Mouse (Mus musculus) forebrain, embryonic 16.5 days (tissue): ENCODE results near the gene Gpr3. TPM values are rescaled to one million over a fixed set of nuclear protein-coding genes. Genes with fewer than 3 reads are reported as not detected.

ENCODE experiments used
- ATAC-seq: fragments of 200-750 bp; cut with Nextera tagmentation; 2 replicates; pipeline ENCODE4 v1.8.0; 2017; ENCODE audit warnings: mild to moderate bottlenecking, moderate library complexity
- H3K27ac ChIP-seq: fragments of 300-500 bp; sonication (generic); 2 replicates; pipeline ENCODE4 v1.5.1; 2014; ENCODE audit warnings: low read length, control low read depth
- H3K27me3 ChIP-seq: fragments of 300-500 bp; sonication (generic); replicated peaks from 2 replicates; pipeline ENCODE4 v1.6.1; 2014; ENCODE audit warnings: low read length; ENCODE audit not compliant: control insufficient read depth, insufficient read depth
- H3K36me3 ChIP-seq: fragments of 300-500 bp; sonication (generic); 2 replicates; pipeline ENCODE4 v1.6.1; 2014; ENCODE audit not compliant: control insufficient read depth, insufficient read depth
- H3K4me1 ChIP-seq: fragments of 300-500 bp; sonication (generic); replicated peaks from 2 replicates; pipeline ENCODE4 v1.6.1; 2014; ENCODE audit warnings: low read length; ENCODE audit not compliant: control insufficient read depth, insufficient read depth
- H3K4me2 ChIP-seq: fragments of 300-500 bp; sonication (generic); 2 replicates; pipeline ENCODE4 v1.6.1; 2014; ENCODE audit warnings: mild to moderate bottlenecking, low read length, control low read depth
- H3K4me3 ChIP-seq: fragments of 300-500 bp; sonication (generic); replicated peaks from 2 replicates; pipeline ENCODE4 v1.5.1; 2014; ENCODE audit warnings: mild to moderate bottlenecking, low read length, control low read depth
- H3K9ac ChIP-seq: fragments of 300-500 bp; sonication (generic); replicated peaks from 2 replicates; pipeline ENCODE4 v1.6.1; 2014; ENCODE audit warnings: low read depth, low read length, control low read depth
- H3K9me3 ChIP-seq: fragments of 300-500 bp; sonication (generic); 2 replicates; pipeline ENCODE4 v1.6.1; 2016; ENCODE audit warnings: low read length; ENCODE audit not compliant: control insufficient read depth
- WGBS: fragments of 180-500 bp; shearing (Covaris S2); extraction: QIAGEN DNeasy Blood & Tissue Kit; methylation state at CpG from one replicate; pipeline ENCODE4 v1.1.7; 2014; 5-methylcytosine and 5-hydroxymethylcytosine counted together
- polyA plus RNA-seq: library from polyadenylated mRNA; unstranded; fragments of >200 nt; fragmentation: Nextera tagmentation; extraction: Ambion mirVana; gene quantifications from 2 replicates; pipeline ENCODE4 v1.2.1, GENCODE M21; 2015

The Gpr3 gene
- polyA plus RNA-seq, 1 experiment from 2014 or later = 1.4 TPM

- H3K36me3 ChIP-seq = no peaks in the 10 kb centered on the region
- peaks cover 13% of the 10 kb centered on the region for H3K4me1 ChIP-seq
- no peak for ATAC-seq
- peaks cover 29% of the 10 kb centered on the region for H3K27me3 ChIP-seq
- H3K9me3 ChIP-seq = no peaks in the 10 kb centered on the region
- no peak overlapping the region for H3K27ac ChIP-seq
- no peak overlapping the region for H3K4me3 ChIP-seq
- H3K4me2 ChIP-seq = no peak overlapping the region
- WGBS = 71% methylated on average over 4 of the region's 4 CpGs
- H3K9ac ChIP-seq = no peak overlapping the region
These were observed 25.6 kb upstream of the Gpr3 start for GRCm38 (mm10) chr4:133237911-133238310.

- Histone ChIP-seq H3K27ac (no peak overlapping the region), H3K9me3 (no peaks in the 10 kb centered on the region), H3K4me1 (no peaks in the 10 kb centered on the region; the same call in 1 of the 2 replicates), H3K9ac (no peak overlapping the region), H3K4me2 (no peak overlapping the region), H3K36me3 (no peaks in the 10 kb centered on the region), H3K4me3 (no peak overlapping the region), H3K27me3 (peaks cover 7% of the 10 kb centered on the region)
- ATAC-seq = no peak
- 79% methylated on average over 5 of the region's 5 CpGs for WGBS
These were observed 23.1 kb upstream of the Gpr3 start for GRCm38 (mm10) chr4:133235415-133235814.

GRCm38 (mm10) chr4:133234771-133235170, 22.4 kb upstream of the Gpr3 start:
- no peak for ATAC-seq
- H3K9me3 ChIP-seq = no peaks in the 10 kb centered on the region
- H3K4me3 ChIP-seq = no peak overlapping the region
- no peak overlapping the region for H3K4me2 ChIP-seq
- H3K27me3 ChIP-seq = peaks cover under 1% of the 10 kb centered on the region
- no peak overlapping the region for H3K27ac ChIP-seq
- no peak overlapping the region for H3K9ac ChIP-seq
- no peaks in the 10 kb centered on the region for H3K4me1 ChIP-seq
- WGBS = 59% methylated on average over 5 of the region's 5 CpGs
- no peaks in the 10 kb centered on the region for H3K36me3 ChIP-seq

DNA sequence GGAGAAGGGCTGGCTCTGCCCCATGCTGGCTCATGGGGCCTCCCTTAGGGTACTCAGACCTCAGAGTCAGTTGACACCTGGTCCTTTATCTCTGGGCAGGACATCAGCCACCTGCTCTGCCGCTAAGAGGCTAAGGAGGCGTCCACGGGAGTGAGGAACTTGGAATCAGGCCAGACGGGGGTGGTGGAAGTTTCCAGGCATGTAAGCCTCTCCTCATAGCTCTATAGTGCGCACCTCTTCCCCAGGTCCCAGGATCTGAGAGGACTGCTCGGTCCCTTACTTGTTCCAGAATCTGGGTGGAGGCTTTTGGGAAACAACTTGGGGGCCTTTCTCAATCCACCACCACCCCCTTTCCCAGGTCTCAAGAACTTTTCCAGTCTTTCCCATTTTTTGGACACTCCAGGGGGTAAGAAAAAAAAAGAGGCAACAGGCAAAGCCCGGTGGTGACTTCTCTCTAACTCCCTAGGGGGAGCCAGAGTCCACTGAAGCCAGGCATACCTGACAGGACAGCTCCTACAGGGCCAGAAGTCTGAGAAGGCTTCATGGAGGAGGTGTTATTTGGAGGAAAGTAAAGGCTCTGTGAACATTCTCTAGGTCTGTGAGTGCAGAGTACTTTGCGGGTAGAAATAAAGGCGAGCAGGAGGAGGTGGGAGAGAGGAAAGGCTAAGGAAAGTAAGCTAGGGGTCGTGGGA, 21.1 kb upstream of the Gpr3 start:
- no peak overlapping the region for H3K4me2 ChIP-seq
- H3K27me3 ChIP-seq = no peaks in the 10 kb centered on the region
- no peak for ATAC-seq
- 39% methylated on average over 10 of the region's 10 CpGs for WGBS
- H3K4me3 ChIP-seq = no peak overlapping the region
- H3K4me1 ChIP-seq = no peaks in the 10 kb centered on the region
- H3K9ac ChIP-seq = no peak overlapping the region
- no peak overlapping the region for H3K27ac ChIP-seq
- H3K9me3 ChIP-seq = no peaks in the 10 kb centered on the region
- H3K36me3 ChIP-seq = no peaks in the 10 kb centered on the region

DNA sequence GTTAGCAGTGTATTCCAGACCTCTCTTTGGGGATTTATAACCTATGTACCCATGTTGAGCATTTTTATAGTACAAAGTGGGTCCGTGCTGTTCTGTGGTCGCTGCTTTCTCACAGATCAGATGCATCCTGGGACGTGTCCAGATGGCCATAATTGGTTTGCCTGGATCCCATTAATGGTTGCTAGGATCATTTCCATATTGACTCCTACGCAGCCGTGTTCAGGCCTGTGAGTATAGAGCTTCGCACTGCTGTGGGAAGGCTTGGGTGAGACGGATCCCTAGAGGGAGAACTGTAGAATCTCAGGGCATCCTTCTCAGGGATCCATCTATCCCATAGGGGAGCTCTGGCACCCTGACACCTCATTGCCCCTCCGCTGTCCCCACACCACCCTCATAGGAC, 17.2 kb upstream of the Gpr3 start:
- Histone ChIP-seq H3K4me2 (no peak overlapping the region), H3K27me3 (no peaks in the 10 kb centered on the region), H3K9ac (no peak overlapping the region), H3K36me3 (no peaks in the 10 kb centered on the region), H3K9me3 (no peaks in the 10 kb centered on the region), H3K27ac (no peak overlapping the region), H3K4me3 (no peak overlapping the region), H3K4me1 (no peaks in the 10 kb centered on the region)
- ATAC-seq = no peak
- WGBS = 66% methylated on average over 8 of the region's 8 CpGs

DNA sequence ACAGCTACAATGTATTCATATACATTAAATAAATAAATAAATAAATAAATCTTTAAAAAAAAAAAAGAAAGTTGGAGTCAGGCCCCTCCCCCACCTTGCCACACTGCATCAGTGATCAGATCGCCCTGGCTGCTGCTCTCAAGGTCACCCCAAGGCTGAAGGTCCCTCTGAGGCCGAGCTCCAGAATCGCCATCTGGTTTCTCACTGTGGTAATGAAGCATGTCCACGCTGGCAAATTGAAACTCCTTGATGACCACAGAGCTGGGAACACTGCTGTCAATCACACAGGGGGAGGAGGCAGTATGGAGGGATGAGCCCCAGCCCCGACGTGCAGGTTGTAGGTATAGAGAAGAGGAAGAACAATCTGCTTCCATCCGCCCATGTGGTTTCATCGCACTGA, 15.3 kb upstream of the Gpr3 start:
- no peak for ATAC-seq
- H3K4me1 ChIP-seq = no peaks in the 10 kb centered on the region
- H3K36me3 ChIP-seq = no peaks in the 10 kb centered on the region
- H3K27me3 ChIP-seq = 0 out of 2 replicates have a peak, but pooled peaks cover 2% of the 10 kb centered on the region
- no peak overlapping the region for H3K4me2 ChIP-seq
- H3K9me3 ChIP-seq = no peaks in the 10 kb centered on the region
- no peak overlapping the region for H3K9ac ChIP-seq
- no peak overlapping the region for H3K27ac ChIP-seq
- 82% methylated on average over 8 of the region's 8 CpGs for WGBS
- no peak overlapping the region for H3K4me3 ChIP-seq

DNA sequence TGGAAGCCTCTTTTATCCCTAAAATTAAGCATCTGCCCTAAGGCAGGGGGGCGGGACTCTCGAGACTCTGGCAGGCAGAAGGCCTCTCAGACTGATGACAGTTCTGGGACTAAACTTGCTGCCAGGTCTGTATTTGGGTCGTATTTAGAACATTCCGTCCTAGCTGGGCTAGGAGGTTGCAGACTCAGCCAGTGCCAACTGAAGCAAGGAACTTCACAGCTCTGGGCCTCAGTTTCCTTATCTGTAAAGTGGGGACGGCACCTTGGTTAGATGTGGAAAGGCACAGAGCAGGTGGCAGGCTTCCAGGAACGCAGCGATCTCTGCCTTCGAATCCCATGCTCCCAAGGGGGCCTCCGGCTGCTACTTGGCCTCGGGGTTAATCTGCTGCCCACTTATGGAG, 13.7 kb upstream of the Gpr3 start:
- Histone ChIP-seq H3K27ac (no peak overlapping the region), H3K9me3 (no peaks in the 10 kb centered on the region), H3K36me3 (no peaks in the 10 kb centered on the region), H3K4me3 (no peak overlapping the region), H3K4me1 (no peaks in the 10 kb centered on the region), H3K27me3 (peaks cover 3% of the 10 kb centered on the region), H3K9ac (no peak overlapping the region), H3K4me2 (no peak overlapping the region)
- no peak for ATAC-seq
- 72% methylated on average over 10 of the region's 10 CpGs for WGBS

DNA sequence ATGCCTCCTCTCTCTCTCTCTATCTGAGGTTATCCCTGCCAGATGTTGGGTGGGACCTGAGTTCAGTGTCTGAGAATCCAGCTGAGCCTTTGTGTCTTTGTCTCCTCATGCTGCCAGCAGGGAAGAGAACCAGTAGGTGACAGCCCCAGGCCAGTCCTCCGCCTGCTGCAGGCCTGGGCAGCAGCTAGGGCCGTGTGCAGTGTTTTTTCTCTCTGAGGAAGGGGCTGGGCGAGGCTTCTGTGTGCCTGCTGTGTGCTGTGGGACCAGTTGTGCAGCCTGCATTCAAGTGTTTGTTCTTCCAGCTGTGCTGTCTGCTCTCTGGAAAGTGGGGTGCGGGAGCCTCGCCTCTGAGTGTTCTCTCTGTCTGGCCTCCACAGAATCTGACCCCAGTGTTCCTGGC, 11.5 kb upstream of the Gpr3 start:
- no peak for ATAC-seq
- H3K4me3 ChIP-seq = no peak overlapping the region

GRCm38 (mm10) chr4:133221701-133222100, 9.4 kb upstream of the Gpr3 start:
- no peaks in the 10 kb centered on the region for H3K9me3 ChIP-seq
- no peak overlapping the region for H3K9ac ChIP-seq
- H3K4me1 ChIP-seq = peaks cover 3% of the 10 kb centered on the region; the same call in 1 of the 2 replicates
- 81% methylated on average over 8 of the region's 8 CpGs for WGBS
- H3K36me3 ChIP-seq = no peaks in the 10 kb centered on the region
- no peak overlapping the region for H3K4me2 ChIP-seq
- no peak overlapping the region for H3K27ac ChIP-seq
- no peak overlapping the region for H3K4me3 ChIP-seq
- no peak for ATAC-seq
- peaks cover 6% of the 10 kb centered on the region for H3K27me3 ChIP-seq

More for the DNA sequence above, 11.5 kb upstream of the Gpr3 start:
- peaks cover 3% of the 10 kb centered on the region; the same call in 1 of the 2 replicates for H3K4me1 ChIP-seq
- H3K9me3 ChIP-seq = no peaks in the 10 kb centered on the region
- H3K9ac ChIP-seq = no peak overlapping the region
- no peak overlapping the region for H3K4me2 ChIP-seq
- H3K36me3 ChIP-seq = no peaks in the 10 kb centered on the region
- peaks cover 6% of the 10 kb centered on the region for H3K27me3 ChIP-seq
- 39% methylated on average over 5 of the region's 5 CpGs for WGBS
- H3K27ac ChIP-seq = no peak overlapping the region

GRCm38 (mm10) chr4:133220656-133221055, 8.3 kb upstream of the Gpr3 start:
- no peak for ATAC-seq
- 2% methylated on average over 25 of the region's 25 CpGs for WGBS
- peak overlapping the region; percentile 27 for H3K4me3 ChIP-seq

More at GRCm38 (mm10) chr4:133220656-133221055, 8.3 kb upstream of the Gpr3 start:
- peaks cover 6% of the 10 kb centered on the region for H3K27me3 ChIP-seq
- H3K4me2 ChIP-seq = peak overlapping the region; percentile 53
- H3K27ac ChIP-seq = no peak overlapping the region
- H3K9me3 ChIP-seq = no peaks in the 10 kb centered on the region
- H3K9ac ChIP-seq = peak overlapping the region; percentile 41
- no peaks in the 10 kb centered on the region for H3K36me3 ChIP-seq
- peaks cover 3% of the 10 kb centered on the region; the same call in 1 of the 2 replicates for H3K4me1 ChIP-seq
